Mouse (Mus musculus): ENCODE measurements around the gene Vmn1r170.
"Not testable (repeated sequence)": the region's sequence is repeated elsewhere in the genome, so short reads cannot be mapped to it uniquely, and the experiment has no call there.

GRCm38 (mm10) chr7:23605875-23606274 is at the start of gene Vmn1r170:
- TF ChIP-seq POLR2A (IDR thresholded peaks at IDR 0.05; ENCODE audit: control insufficient read depth, extremely low read depth, insufficient read depth, low read length, poor library complexity); CTCF (IDR thresholded peaks at IDR 0.05; ENCODE audit: borderline replicate concordance, control insufficient read depth, extremely low read depth, insufficient read depth, low read length, poor library complexity): not testable (repeated sequence)

All from thymus, adult 2 months (tissue).